Mouse (Mus musculus): Measurements from ENCODE around the gene Ap3b2.

The Ap3b2 gene

DNA sequence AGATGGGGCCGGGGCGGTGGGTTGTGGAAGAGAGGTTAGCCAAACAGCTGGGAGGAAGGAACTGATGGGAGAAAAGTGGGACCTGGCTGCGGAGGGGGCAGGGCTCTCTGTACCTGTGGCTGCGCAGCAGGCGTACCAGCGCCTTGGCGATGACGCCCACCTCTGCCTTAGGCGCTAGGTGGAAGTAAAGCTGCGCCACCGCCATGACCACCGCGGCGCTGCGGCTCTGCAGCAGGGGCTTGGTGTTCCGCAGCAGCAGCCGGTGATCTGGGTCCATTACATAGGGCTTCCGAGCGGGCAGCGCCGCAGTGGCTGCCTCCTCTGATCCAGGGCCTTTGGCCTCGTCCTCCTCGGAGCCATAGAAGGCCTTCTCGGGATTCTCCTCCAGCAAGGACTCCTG, 16.9 kb downstream of the Ap3b2 start:
- no peak for DNase-seq (ENCODE audit: low spot score in 2 of 2)

DNA sequence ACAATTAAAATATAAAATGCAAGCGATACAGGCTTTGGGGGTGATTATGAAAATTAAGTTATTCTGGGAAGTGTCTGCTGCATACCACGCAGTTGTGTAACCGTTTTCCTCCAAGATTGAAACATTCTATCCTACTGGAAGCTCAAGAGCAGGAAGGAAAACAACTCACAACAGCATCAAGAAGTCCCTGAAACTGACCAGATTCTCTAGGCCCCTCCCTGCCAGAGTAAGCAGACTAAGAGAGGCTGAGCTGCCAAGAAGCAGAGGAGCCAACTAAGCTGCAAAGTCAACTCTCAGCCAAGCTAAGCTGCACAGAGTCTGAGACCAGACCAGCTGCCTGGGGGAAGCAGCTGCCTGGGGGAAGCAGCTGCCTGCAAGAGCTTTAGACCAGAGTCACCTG, 18.5 kb downstream of the Ap3b2 start:
- no peak for DNase-seq (ENCODE audit: low spot score in 2 of 2)

DNA sequence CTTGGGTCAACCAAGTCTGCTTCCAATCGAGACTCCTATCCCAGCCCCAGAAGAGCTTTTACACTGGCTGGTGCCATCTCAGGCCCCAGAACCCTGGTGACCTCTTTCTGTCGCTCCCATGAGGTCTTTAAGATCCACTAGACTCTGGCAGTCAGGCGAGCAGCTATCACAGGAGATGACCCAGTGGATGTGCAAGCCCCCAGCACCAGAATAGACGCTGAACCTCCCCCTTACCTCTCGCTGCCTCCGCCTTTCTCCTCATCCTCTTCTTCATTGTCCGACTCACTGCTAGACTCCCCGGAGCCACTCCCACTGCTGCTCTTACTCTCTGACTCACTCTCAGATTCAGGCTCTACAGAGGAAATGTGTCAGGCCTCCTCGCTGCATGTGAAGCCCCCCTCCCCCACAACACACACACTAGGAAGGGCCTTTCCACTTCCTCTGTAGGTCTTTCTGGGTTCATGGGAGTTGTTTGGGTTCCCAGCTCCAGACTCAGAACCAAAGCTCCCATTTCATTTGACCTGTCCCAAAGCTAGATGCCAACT, 28.7 kb downstream of the Ap3b2 start:
- DNase-seq (ENCODE audit: low spot score in 2 of 2): no peak

DNA sequence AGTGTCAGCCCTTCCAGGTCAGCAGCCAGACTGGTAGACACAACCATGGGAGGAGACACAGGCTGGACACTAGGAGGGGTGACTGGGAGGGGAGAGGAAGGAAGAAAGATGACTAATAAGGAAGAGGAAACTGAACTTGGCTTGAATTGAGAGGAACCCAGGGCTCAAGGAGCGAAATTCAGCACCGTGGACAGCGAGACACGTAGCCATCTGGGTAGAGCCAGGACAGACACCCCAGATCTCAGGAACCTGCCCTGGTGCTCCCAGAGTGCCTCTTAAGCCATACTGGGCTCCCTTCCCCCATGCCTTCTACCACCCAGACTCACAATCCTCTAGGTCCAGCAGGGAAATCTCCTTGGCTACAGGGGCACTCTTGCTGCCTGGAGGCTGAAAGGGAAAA, 29.6 kb downstream of the Ap3b2 start:
- DNase-seq (ENCODE audit: low spot score in 2 of 2): no peak

DNA sequence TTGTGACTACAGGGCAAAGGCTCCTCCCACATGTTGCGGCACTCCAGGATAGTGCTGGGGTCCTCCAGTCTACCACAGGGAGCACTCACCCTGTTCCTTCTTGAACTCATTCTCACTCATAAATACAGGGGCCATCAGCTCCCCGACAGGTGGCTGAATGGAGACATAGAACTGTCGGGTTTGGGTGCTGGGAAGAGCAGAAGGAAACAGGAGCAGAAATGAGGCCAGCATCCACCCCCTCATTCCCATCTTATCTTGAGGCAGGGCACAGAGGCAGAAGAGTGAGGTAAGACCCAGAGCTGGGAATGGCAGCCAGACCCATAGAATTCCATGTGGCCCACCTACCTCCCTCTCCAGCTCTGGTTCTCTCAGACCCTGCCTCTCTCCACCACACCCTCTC, 30.9 kb downstream of the Ap3b2 start:
- DNase-seq (ENCODE audit: low spot score in 2 of 2): no peak

DNA sequence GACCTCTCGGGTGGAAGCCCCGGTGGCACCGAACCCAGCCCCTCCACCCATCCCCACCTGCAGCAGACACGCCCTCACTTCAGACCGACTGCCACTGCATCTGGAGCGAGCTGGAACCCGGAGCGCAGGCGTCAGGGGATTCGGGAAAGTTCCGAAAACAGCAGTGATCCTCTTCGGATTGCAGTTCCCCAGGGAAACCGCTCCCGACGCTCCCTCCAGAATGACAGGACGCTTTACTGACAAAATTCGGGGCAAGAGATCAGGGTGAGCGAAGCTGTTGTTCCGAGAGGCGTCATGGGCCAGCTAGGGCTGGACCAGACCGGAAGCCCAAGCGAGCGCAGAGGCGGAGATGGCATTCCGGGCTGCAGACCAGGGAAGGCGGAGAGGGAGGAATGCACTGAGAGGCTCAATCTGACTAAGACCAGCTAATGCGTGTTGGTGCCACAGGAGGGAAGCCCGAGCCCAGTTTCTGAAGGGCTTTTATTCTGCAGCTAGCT, 38.5 kb downstream of the Ap3b2 start, which contains the start of gene Cpeb1:
Cpeb1 (minus strand) TSS at position 311 of the 497 bp plus-strand sequence.
- peak; percentile 60 to 67 for DNase-seq (ENCODE audit: low spot score in 2 of 2)

DNA sequence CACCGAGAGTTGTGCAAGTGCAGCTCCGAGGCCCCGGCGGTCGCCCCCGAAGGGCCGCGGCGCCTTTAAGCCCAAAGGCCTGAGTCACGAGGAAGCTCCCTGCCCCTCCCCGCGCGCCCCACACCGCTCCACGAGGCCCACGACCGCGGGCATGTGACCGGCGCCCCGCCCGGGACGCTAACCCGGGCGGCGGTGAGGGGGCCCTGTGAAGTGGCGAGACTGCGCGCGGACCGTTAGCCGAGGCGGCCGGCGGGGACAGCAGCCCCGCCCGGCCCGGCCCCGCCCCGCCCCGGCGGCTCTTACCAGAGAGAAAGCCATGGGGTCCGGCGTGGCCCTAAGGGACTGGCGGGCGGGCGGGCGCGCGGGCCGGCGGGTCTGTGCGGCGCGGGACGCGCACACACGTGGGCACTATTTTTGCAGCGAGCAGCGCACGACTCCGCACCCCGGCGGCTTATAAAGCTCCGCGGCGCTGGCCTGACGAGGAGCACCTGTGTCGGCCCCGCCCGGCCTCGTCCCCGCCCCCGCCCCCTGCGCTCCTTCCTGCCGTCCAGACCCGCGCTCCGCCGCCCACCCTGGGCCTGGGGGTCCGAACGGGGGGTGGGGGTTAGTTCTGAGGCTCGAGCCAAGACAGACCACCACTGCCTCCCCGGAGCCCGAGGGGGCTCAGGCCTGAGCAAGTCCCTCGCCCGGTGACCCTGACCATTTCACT, 39.2 kb downstream of the Ap3b2 start:
- peak; percentile 38 to 52 for DNase-seq (ENCODE audit: low spot score in 2 of 2)

DNA sequence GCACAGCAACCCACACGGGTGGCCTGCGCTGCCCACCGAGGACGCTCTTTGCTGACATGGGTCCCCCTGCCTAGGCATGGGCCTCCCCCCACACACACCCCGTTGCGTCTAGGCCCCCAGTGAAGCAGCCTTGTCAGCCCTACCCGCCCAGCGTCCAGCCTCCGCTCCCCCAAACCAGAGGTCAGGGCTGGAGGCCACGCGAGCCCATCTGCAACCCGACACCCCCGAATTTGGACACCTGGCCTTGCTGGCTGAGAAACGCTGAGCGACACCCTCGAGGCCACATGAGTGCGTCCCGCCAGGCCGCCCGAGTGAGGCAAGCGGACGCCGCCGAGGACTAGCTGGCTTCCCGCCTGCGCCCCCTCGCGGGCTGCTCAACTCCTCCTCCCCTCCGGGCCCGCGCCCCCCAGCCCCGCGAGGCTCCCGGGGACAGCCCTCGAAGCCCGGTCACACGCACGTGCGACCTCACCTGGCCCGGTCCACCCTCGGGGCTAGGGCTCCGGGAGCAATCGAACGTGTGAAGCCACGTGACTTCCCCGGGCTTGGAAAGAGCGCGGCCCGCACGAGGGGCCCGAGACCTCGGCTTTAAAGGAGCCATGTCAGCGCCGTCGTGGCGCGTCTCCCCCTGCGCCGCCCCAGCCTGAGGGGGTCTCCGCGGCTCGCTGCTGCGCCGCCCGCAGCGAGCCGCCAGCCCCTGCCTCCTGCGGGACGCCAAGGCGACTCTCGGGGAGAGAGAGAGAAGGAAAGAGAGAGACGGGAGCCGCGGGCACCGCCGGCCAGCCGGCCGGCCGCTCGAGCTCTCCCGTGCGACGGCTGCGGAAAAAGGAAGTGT, 40.1 kb downstream of the Ap3b2 start:
- DNase-seq (ENCODE audit: low spot score in 2 of 2): peak; percentile 16 to 41

DNA sequence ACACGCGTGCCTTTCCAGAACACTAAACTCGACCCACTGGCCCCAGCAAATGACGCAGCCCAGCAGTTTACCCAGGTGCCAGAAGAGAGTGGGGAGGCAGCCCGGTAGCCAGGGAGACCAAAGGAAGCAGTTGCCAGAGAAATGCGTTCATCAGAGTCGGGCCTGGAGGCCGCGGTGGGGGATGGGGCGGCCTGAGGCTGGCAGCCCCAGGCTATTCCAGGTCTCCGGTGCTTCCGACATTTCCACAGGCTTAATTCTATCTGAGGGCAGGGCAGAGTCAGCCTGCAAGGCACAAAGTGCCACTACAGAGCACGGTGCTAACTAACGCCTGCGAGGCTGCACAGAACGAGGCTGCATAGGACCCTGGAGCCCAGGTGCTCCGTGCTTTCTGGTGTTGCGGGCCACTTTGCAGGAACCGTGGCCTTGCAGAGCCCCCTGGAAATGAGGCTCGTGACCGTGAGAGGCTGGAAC, 40.7 kb downstream of the Ap3b2 start:
- DNase-seq (ENCODE audit: low spot score in 2 of 2): peak in 1 of 2 experiments; percentile 19
